Mouse (Mus musculus): ENCODE data around the gene Tomt.
A peak's percentile ranks its signal among the peaks of the same experiment; 100 is the strongest.
"Not testable (repeated sequence)": the region's sequence is repeated elsewhere in the genome, so short reads cannot be mapped to it uniquely, and the experiment has no call there.

The Tomt gene

GRCm38 (mm10) chr7:101906287-101906681 lies at the start of gene Tomt:
Tomt (minus strand) TSS chr7:101906359.
- no peak for DNase-seq

DNA sequence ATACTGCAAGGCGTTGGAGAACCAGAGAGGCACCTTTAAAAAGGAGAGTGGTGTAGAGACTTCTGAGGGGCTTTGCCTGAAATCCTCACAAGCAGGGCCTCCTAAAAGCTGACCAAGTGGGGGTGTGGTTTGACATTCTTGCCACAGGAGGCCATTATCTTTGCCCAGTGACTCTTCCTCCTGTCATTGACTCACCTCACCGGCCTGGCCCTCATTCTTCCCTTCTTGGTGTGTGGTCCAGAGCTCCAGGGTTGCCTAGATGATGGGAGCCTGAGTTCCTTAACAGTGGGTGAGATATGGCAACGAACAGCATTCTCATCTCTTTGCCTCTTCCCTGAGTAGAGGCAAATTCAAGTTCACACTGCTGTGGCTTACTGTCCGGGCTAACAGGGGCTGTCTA lies 49.7 kb upstream of the Tomt start:
- no peak for DNase-seq

DNA sequence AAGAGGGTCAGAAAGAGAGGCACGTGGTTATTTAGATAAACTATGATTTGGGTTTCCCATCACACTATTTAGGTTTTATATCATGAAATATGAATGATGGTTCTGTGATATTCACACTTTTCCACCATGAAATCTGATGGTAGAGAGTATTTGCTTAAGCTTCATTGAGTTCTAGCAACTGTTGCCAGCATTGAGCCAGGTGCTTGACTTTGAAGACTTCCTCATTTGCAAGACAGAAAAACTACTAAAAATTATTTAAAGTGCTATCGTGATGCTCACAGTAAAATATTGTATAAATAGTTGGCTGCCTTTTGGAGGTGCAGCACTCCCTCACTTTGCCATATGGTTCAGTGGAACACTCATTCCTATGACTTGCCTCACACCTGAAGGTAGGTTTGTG lies 49.1 kb upstream of the Tomt start:
- DNase-seq, result no peak

- DNase-seq, result no peak
These were observed 48.0 kb upstream of the Tomt start for GRCm38 (mm10) chr7:101954163-101954562.

GRCm38 (mm10) chr7:101952098-101952497 lies 45.9 kb upstream of the Tomt start:
- no peak for DNase-seq

DNA sequence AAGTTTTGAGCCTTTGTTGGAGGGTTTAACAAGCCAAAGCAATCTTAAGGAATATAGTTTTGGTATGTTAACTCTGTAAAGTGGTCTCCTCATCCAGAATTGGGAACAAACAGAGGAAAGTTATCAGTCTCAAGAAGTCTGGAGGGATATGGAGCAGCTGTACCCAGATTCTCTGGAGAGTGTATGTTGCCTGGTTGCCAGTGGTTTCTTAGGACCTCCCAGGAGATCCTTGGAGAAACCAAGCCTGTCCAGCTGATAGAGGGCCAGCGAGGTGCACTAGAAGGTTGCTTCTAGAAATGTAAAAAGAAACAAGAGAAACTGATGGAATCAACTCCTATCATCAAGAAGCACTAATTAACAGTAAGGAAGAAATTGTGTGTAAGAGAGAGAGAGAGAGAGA lies 45.5 kb upstream of the Tomt start:
- no peak for DNase-seq

DNA sequence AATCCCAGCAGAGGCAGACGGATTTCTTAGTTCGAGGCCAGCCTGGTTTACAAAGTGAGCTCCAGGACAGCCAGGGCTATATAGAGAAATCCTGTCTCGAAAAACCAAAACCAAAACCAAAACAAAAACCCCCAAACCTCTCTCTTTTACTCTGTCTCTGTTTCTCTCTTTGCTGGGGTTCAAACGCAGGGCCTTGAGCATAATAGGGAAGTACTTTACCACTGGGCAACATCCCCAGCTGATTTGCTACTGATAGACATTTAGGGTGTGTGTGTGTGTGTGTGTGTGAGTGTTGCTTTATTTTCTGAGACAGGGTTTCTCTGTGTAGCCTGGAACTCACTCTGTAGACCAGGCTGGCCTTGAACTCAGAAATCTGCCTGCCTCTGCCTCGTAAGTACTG lies 42.8 kb upstream of the Tomt start:
- not testable (repeated sequence) for DNase-seq

- DNase-seq, result no peak
These were observed 33.6 kb upstream of the Tomt start for GRCm38 (mm10) chr7:101939758-101940157.

- DNase-seq, result no peak
These were observed 32.2 kb upstream of the Tomt start for GRCm38 (mm10) chr7:101938348-101938747.

DNA sequence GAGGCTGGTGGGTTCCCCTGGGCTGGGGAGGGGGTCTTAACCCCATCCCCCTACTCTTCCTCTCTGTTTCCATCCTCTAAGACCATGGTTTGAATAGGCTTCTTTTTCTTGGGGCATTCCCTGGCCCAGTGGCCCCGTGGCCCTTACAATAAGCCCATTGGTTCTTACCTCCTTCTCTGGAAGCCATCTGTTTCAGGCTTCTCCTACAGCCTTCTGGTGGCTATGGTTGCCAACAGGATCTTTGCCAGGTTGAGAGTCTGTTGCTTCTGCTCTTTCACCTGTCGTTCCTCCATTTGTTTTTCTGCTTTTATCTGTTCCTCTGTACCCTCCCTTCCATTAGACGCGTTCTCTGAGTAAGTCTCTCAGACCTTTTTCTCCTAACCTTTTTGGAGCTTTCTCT lies 31.4 kb upstream of the Tomt start:
- no peak for DNase-seq

DNA sequence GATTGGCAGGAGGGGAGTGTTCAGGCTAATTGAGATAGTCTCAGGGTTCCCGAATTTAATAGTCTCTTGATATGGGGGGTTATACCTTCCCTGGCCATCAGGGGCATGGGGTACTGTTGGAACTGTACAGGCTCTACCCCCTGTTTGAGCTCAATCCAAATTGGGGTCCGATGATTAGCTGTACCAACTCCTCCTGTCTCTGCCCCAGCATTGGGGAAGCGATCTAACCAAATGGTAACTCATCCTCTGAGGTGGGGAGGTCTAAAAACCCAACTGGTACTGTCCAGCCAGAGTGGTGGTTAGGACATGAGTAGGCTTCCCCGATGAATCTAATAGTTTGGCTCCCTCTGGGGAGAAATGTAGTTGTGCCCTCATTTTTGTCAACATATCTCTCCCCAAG lies 30.8 kb upstream of the Tomt start:
- DNase-seq, result no peak

DNA sequence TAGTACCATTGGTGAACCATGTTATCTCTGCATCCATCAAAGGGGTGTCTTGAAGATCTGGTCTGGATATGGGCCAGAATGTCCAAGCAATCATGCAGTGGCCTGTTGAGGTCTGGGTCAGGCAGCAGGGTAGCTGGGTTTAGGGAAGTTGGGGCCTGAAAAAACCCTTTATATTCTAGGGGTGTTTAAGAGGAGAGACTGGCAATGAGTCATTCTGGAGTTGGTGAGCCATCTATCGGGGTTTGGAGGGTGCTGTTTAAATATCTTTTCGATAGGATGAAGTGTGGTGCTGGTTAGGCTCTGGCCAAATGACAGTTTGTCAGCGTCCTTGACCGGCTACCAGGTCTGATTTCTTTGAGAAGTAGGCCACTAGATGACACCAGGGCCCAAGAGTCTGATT lies 29.8 kb upstream of the Tomt start:
- DNase-seq, result no peak

- peak; percentile 95 for DNase-seq
These were observed 27.6 kb upstream of the Tomt start, which contains the start of the genes Lrrc51 and Numa1 for GRCm38 (mm10) chr7:101933751-101934240. Lrrc51 (minus strand) TSS chr7:101933895. Numa1 (plus strand) TSS chr7:101934111.

DNA sequence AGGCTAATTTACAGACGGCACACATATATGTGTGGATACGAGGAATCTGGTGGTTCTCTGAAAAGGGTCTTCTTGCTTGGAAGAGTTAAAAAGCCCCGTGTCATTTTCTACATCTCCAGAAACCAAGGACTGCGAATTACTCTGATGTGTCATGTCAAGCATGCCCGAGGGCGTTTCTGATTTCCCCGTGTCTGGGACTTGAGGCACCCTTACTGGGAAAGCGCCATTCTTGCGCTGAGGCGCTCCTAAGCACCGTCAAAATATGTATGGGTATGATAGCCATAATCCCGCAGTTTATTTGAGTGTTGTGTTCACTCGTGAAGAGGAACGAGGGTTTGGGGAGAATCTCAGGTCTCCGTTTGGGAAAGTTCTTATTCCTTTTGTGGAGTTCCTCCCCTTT lies 27.1 kb upstream of the Tomt start:
- DNase-seq, result peak; percentile 43

GRCm38 (mm10) chr7:101932551-101932950 lies 26.4 kb upstream of the Tomt start:
- DNase-seq, result no peak

GRCm38 (mm10) chr7:101928093-101928492 lies 21.9 kb upstream of the Tomt start:
- DNase-seq, result no peak

GRCm38 (mm10) chr7:101925892-101926291 lies 19.7 kb upstream of the Tomt start:
- not testable (repeated sequence) for DNase-seq

DNA sequence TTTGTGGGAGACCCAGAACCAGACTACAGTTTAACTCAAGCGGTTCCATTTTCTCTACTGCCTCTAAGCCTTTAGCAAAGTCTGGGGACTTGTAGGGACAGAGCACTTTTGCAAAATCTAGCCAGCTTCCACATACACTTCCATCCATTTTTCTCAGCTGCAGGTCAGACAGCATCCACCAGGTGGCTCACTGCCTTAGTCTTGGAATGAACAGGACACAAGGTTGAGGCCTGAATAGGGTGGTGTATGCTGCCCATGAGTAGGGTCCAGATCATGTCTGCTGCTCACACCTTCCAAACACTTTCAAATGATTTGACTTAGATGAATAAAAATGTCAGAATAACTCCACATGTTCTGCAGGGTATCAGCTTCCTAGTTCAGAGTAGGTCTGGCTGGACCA lies 11.9 kb upstream of the Tomt start:
- DNase-seq, result peak; percentile 74

DNA sequence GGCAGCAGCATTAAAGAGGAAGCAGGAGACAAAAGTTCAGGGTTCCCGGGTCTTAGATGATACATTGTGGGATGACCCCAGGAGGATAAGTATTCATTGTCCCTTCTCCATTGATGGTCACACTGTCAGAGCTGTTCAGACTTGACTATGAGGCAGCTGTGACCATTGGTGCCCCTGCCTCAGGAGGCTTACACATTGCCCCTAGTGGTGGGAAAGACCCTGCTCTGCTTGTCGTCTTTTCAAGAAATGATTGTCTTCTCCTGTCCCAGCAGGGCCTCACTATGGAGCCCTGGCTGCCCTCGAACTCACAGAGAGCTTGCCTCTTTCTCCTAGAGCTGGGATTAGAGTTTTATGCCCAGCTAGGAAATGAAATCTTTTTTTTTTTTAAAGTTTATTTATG lies 5.8 kb upstream of the Tomt start:
- peak; percentile 37 for DNase-seq

DNA sequence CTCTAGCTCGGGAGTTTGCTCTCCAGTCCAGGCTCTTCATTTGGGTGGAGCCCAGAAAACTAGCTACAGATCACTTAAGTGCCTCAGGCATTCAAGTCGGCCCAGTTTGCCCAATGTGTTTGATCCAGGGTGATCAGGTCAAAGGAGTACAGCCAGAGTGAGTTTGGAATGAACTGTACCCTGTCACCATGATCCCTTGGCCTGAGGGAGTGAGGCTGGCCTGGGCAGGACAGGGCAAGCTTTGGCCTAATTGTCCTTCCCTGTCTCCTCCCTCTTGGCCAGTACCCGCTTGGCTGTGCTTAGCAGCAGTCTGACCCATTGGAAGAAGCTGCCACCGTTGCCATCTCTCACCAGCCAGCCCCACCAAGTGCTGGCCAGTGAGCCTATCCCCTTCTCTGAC lies 4.0 kb upstream of the Tomt start:
- DNase-seq, result no peak

DNA sequence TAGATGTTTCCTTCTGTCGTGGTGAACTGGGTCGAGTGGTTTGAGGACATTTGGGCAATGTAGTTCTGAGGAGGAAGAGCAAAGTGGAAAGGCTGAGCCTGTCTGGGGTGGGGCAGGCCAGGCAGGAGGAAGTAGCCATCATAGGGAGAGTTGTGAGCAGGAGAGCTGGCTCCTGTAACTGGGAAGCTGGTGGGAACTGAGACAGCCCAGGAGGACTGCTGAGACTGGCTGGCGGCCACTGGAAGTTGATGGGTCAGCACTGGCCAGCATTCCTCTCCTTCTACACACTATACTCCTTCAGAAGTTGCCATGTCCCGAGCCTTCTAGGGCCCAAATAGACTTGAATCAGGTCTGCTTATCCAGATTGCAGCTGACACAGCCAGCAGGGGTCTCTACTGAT lies 2.2 kb upstream of the Tomt start:
- DNase-seq, result no peak

GRCm38 (mm10) chr7:101906696-101907095 lies 537 bp upstream of the Tomt start:
- DNase-seq, result peak; percentile 23

GRCm38 (mm10) chr7:101905561-101906286 lies 435 bp downstream of the Tomt start, which contains the start of gene Lamtor1:
Lamtor1 (plus strand) TSS chr7:101905904.
- DNase-seq, result peak; percentile 95

GRCm38 (mm10) chr7:101902846-101903245 lies 3.3 kb downstream of the Tomt start:
- DNase-seq, result no peak

DNA sequence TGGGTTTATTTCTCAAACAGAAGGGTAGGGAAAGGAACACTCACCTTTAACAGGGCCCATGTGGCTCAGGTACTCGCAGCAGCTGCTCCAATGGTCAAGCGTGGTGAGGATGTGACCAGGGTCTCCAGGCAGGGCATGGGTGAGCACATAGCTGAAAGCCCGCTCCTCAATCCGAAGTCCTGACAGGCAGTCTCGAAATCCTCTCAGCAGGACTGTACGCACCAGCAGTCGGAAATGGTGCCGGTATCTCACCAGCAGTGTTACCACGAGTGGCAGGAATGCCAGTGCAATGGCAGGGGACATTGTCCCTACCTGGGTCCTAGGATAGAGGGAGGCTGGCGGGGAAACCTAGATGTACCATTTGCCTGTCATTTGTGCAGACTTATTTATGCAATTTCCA lies 4.2 kb downstream of the Tomt start:
- DNase-seq, result no peak
